Comparison of ENCODE assay signal across 27 mouse cellular contexts in the genomic region with DNA sequence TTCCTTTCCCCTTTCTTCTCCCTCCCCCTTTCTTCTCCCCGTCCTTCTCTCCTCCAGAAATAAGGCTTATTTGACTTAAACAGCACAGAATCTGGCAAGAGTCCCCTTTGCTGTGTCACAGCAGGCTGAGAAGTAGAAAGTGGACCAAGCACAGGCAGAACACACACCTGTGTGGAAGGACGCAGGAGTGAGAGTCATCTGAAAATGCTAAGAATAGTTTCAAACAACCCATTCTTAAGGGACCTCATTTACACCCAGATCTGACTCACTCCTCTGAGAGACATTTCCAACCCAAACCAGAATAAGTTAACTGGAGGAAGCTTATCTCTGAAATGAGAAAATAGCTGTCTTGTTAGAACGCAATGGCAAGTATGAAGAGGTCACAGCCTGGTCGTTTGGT.
A peak's percentile ranks its signal among the peaks of the same experiment; 100 is the strongest.
DNase-seq lines count a peak whose midpoint lies in the region; ATAC-seq and TF ChIP-seq lines count a peak whose summit lies in the region.
"Had no signal": no experiment of that assay in that cellular context is flagged by ENCODE, and none has a peak within 500 bp of the region (broad histone marks: within the 10 kb centered on the region; RNA-seq: fewer than 3 reads in every experiment).

No protein-coding gene starts in this region.

- no peaks in the 10 kb centered on the region for H3K27me3 ChIP-seq in forebrain, embryonic 11.5 days (ENCODE audit: control insufficient read depth, insufficient read depth, low read length)
- no peaks in the 10 kb centered on the region for H3K27me3 ChIP-seq in midbrain, embryonic 11.5 days (ENCODE audit: control insufficient read depth, insufficient read depth, low read length)
- H3K27me3 ChIP-seq: heart, embryonic 13.5 days had no signal

- intact Hi-C loops in left cerebral cortex, adult 2 months (cut with DNase I) = loop anchor here (5.0 kb wide), 1 partner anchor 453 kb away; the partner anchor contains the start of gene Fam84a
- intact Hi-C loops in left cerebral cortex, postnatal 4 days (cut with DNase I) = no loop called here

- H3K27ac ChIP-seq in left cerebral cortex, adult 2 months = peak overlapping the region; percentile 24; the same call in 1 of the 2 replicates
- peak overlapping the region; percentile 87 for H3K27ac ChIP-seq in olfactory bulb, adult 2 months (ENCODE audit: insufficient read depth, low read depth, low read length)
- no peak overlapping the region for H3K27ac ChIP-seq in forebrain, embryonic 11.5 days (ENCODE audit: low read depth, low read length)
- H3K27ac ChIP-seq in midbrain, embryonic 11.5 days (ENCODE audit: low read depth, low read length) = no peak overlapping the region
- H3K27ac ChIP-seq: forebrain, embryonic 10.5 days; heart, adult 2 months; heart, embryonic 10.5 days; heart, embryonic 13.5 days; hindbrain, embryonic 14.5 days; hindbrain, postnatal 0 days had no signal

- TF ChIP-seq CTCF in left cerebral cortex, adult 2 months (IDR thresholded peaks at IDR 0.05) = no peak
- TF ChIP-seq CTCF in olfactory bulb, adult 2 months (IDR thresholded peaks at IDR 0.05; ENCODE audit: insufficient read depth, low read depth, low read length) = no peak

- H3K4me2 ChIP-seq in forebrain, embryonic 11.5 days (ENCODE audit: low read depth, low read length, severe bottlenecking) = no peak overlapping the region
- no peak overlapping the region for H3K4me2 ChIP-seq in midbrain, embryonic 11.5 days
- H3K4me2 ChIP-seq: heart, embryonic 13.5 days; hindbrain, embryonic 14.5 days had no signal

- 30% methylated on average over 4 of the region's 4 CpGs for WGBS in olfactory bulb, adult 2 months
- 70% methylated on average over 4 of the region's 4 CpGs for WGBS in forebrain, embryonic 11.5 days
- WGBS in midbrain, embryonic 11.5 days = 71% methylated on average over 4 of the region's 4 CpGs

- H3K4me3 ChIP-seq in left cerebral cortex, adult 2 months = no peak overlapping the region
- no peak overlapping the region for H3K4me3 ChIP-seq in olfactory bulb, adult 2 months (ENCODE audit: insufficient read depth, low read depth, low read length)
- H3K4me3 ChIP-seq in forebrain, embryonic 11.5 days (ENCODE audit: low read depth, low read length) = no peak overlapping the region
- H3K4me3 ChIP-seq in midbrain, embryonic 11.5 days (ENCODE audit: low read depth, low read length) = no peak overlapping the region
- H3K4me3 ChIP-seq: forebrain, embryonic 10.5 days; heart, adult 2 months; heart, embryonic 10.5 days; heart, embryonic 13.5 days had no signal

- H3K36me3 ChIP-seq in forebrain, embryonic 11.5 days (ENCODE audit: control insufficient read depth, insufficient read depth, low read length) = no peaks in the 10 kb centered on the region
- no peaks in the 10 kb centered on the region for H3K36me3 ChIP-seq in midbrain, embryonic 11.5 days (ENCODE audit: control insufficient read depth, insufficient read depth, low read length)
- H3K36me3 ChIP-seq: forebrain, embryonic 10.5 days; heart, embryonic 10.5 days; heart, embryonic 13.5 days had no signal

- no peak for ATAC-seq in forebrain, embryonic 11.5 days (replicated peaks; ENCODE audit: low FRiP score)
- no peak for ATAC-seq in midbrain, embryonic 11.5 days (ENCODE audit: low FRiP score)
- ATAC-seq: CD4-positive, CD25-positive, alpha-beta regulatory T cell, adult 4 months; forebrain, embryonic 14.5 days; forebrain, postnatal 0 days; hindbrain, postnatal 0 days; Patski had no signal

- H3K9ac ChIP-seq in forebrain, embryonic 11.5 days (ENCODE audit: low read length) = no peak overlapping the region
- no peak overlapping the region for H3K9ac ChIP-seq in midbrain, embryonic 11.5 days (ENCODE audit: low read length)
- H3K9ac ChIP-seq: forebrain, postnatal 0 days; heart, embryonic 13.5 days; hindbrain, embryonic 14.5 days had no signal

- TF ChIP-seq POLR2A in olfactory bulb, adult 2 months (IDR thresholded peaks at IDR 0.05; ENCODE audit: insufficient read depth, low read depth, low read length) = no peak

- DNase-seq in left cerebral cortex, adult 2 months (ENCODE audit: extremely low spot score in 1 of 2, low spot score in 2 of 2) = peak in 1 of 2 experiments; percentile 17
- DNase-seq in left cerebral cortex, postnatal 4 days = no peak
- DNase-seq in right cerebral cortex, adult 2 months (ENCODE audit: low spot score in 2 of 2) = peak; percentile 5 to 25
- no peak for DNase-seq in right cerebral cortex, postnatal 10 days (ENCODE audit: low spot score in 2 of 2)
- peak; percentile 69 for DNase-seq in brain, adult 2 months (ENCODE audit: low read depth, low spot score)
- no peak for DNase-seq in forebrain, embryonic 11.5 days (ENCODE audit: low spot score)
- DNase-seq in midbrain, embryonic 11.5 days (ENCODE audit: low spot score, missing footprints) = no peak
- DNase-seq: adrenal gland, postnatal 14 days; cerebellum, adult 11-12 months; cerebellum, adult 8-10 months; cerebellum, postnatal 10 days; cerebellum, postnatal 36 days; forebrain, postnatal 0 days; gastrocnemius, postnatal 10 days; gastrocnemius, postnatal 36 days; heart, adult 2 months; heart, postnatal 14 days; heart, postnatal 4 days had no signal

- H3K4me1 ChIP-seq in olfactory bulb, adult 2 months (ENCODE audit: control insufficient read depth, insufficient read depth, low read length) = peaks cover 6% of the 10 kb centered on the region
- H3K4me1 ChIP-seq in forebrain, embryonic 11.5 days (replicated peaks; ENCODE audit: control insufficient read depth, insufficient read depth, low read length) = no peaks in the 10 kb centered on the region
- no peaks in the 10 kb centered on the region for H3K4me1 ChIP-seq in midbrain, embryonic 11.5 days (ENCODE audit: control insufficient read depth, insufficient read depth, low read length)
- H3K4me1 ChIP-seq: forebrain, embryonic 10.5 days; heart, embryonic 10.5 days had no signal

- no peaks in the 10 kb centered on the region for H3K9me3 ChIP-seq in forebrain, embryonic 11.5 days (ENCODE audit: control insufficient read depth, low read length)
- no peaks in the 10 kb centered on the region for H3K9me3 ChIP-seq in midbrain, embryonic 11.5 days (ENCODE audit: control insufficient read depth, low read length)
- H3K9me3 ChIP-seq: forebrain, embryonic 10.5 days; heart, embryonic 10.5 days; heart, embryonic 13.5 days had no signal

Comparison
In these comparisons a context has a peak if more than half of its experiments do, and no peak if none do; other contexts are left out.
1. DNase-seq: peak in right cerebral cortex, adult 2 months (2 of 2) and brain, adult 2 months (single experiment); none in left cerebral cortex, postnatal 4 days (single experiment), right cerebral cortex, postnatal 10 days (0 of 2), forebrain, embryonic 11.5 days (single experiment) and midbrain, embryonic 11.5 days (single experiment).
2. H3K27ac ChIP-seq: peak in left cerebral cortex, adult 2 months (single experiment) and olfactory bulb, adult 2 months (single experiment); none in forebrain, embryonic 11.5 days (single experiment) and midbrain, embryonic 11.5 days (single experiment).